Mouse (Mus musculus) ES-Bruce4 (cell line): ENCODE results near the gene Grk6. TPM values are rescaled to one million over a fixed set of nuclear protein-coding genes. Genes with fewer than 3 reads are reported as not detected.

Source experiments
- H3K27ac ChIP-seq: 2 replicates; pipeline ENCODE4 v1.5.1; 2012; ENCODE audit warnings: low read length, inconsistent platforms; ENCODE audit not compliant: insufficient read depth
- H3K27me3 ChIP-seq: 2 replicates; pipeline ENCODE4 v1.6.1; 2012; ENCODE audit warnings: mild to moderate bottlenecking, low read length, inconsistent platforms; ENCODE audit not compliant: control insufficient read depth, poor library complexity, insufficient read depth, severe bottlenecking
- H3K36me3 ChIP-seq: 2 replicates; pipeline ENCODE4 v1.6.1; 2012; ENCODE audit warnings: inconsistent platforms, mild to moderate bottlenecking, low read length, moderate library complexity; ENCODE audit not compliant: control insufficient read depth, poor library complexity, insufficient read depth, severe bottlenecking
- H3K4me1 ChIP-seq: one replicate; pipeline ENCODE4 v1.8.1; 2011; ENCODE audit warnings: low read length; ENCODE audit not compliant: control insufficient read depth, insufficient read depth
- H3K4me3 ChIP-seq: 2 replicates; pipeline ENCODE4 v1.5.1; 2011; ENCODE audit warnings: low read depth, mild to moderate bottlenecking, low read length
- H3K9ac ChIP-seq: 2 replicates; pipeline ENCODE4 v1.6.1; 2012; ENCODE audit warnings: low read depth, mild to moderate bottlenecking, inconsistent platforms; ENCODE audit not compliant: poor library complexity, severe bottlenecking
- H3K9me3 ChIP-seq: replicated peaks from 2 replicates; pipeline ENCODE4 v1.6.1; 2012; ENCODE audit warnings: mild to moderate bottlenecking, low read length, inconsistent platforms; ENCODE audit not compliant: control insufficient read depth, poor library complexity, insufficient read depth, severe bottlenecking
- CTCF ChIP-seq: IDR thresholded peaks from one replicate; pipeline ENCODE4 v1.8.1; 2011; ENCODE audit warnings: low read depth, low read length
- EP300 ChIP-seq: IDR thresholded peaks from 2 replicates; pipeline ENCODE4 v1.6.1; 2011; ENCODE audit warnings: low read depth, low read length; ENCODE audit not compliant: insufficient read depth
- POLR2A ChIP-seq: IDR thresholded peaks from one replicate; pipeline ENCODE4 v1.8.1; 2011; ENCODE audit warnings: low read length; ENCODE audit not compliant: insufficient read depth
- polyA plus RNA-seq: library from polyadenylated mRNA; stranded (reverse); fragments of >200 nt; gene quantifications from 2 replicates; pipeline ENCODE4 v1.2.4, GENCODE M21; 2011; ENCODE audit warnings: low read depth; ENCODE audit not compliant: missing spikeins, insufficient read depth, insufficient read length

Grk6 gene
- polyA plus RNA-seq, 1 experiment, result 58.2 TPM

DNA sequence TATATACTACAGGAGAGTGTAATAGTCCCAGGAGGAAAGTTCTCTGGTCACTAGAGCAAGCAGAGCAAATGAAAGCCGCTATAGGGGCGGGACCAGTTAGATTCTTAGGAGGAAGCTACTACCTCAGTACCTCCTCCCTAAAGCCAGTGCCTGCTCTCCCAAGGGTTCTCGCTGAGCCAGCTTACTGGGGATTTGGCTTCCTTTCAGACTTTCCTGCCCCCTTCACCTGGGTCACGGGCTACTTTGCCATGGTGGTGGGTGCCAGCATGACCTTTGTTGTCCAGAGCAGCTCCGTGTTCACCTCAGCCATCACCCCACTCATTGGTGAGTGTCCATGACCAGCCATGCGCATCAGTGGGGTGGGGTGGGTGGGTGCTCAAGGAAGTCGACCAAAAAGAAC, 33.0 kb upstream of the Grk6 start:
- Histone ChIP-seq H3K27ac (no peak overlapping the region), H3K4me3 (no peak overlapping the region), H3K9ac (no peak overlapping the region), H3K9me3 (no peaks in the 10 kb centered on the region), H3K4me1 (no peaks in the 10 kb centered on the region), H3K27me3 (no peaks in the 10 kb centered on the region), H3K36me3 (no peaks in the 10 kb centered on the region)
- TF ChIP-seq POLR2A (no peak), EP300 (no peak), CTCF (no peak)

- Histone ChIP-seq H3K27ac (no peak overlapping the region), H3K4me1 (no peaks in the 10 kb centered on the region), H3K9me3 (no peaks in the 10 kb centered on the region), H3K9ac (no peak overlapping the region), H3K27me3 (no peaks in the 10 kb centered on the region), H3K4me3 (no peak overlapping the region), H3K36me3 (no peaks in the 10 kb centered on the region)
- TF ChIP-seq CTCF (no peak), POLR2A (no peak), EP300 (no peak)
Measured at GRCm38 (mm10) chr13:55412643-55413307, 32.1 kb upstream of the Grk6 start.

DNA sequence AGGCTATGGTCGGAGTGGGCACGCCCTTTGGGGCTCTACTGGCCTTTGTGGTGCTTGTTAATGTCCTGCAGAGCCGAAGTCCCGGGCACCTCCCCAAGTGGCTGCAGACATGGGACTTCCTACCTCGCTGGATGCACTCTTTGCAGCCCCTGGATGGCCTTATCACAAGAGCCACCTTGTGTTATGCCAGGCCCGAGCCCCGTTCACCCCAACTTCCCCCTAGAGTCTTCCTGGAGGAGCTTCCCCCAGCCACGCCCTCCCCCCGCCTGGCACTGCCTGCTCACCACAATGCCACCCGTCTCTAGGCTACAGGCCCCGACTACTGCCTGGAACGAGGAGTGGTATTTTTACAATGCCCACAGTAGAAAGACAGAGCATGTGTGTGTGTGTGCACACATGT, 31.5 kb upstream of the Grk6 start:
- Histone ChIP-seq H3K27me3 (no peaks in the 10 kb centered on the region), H3K9ac (no peak overlapping the region), H3K4me1 (no peaks in the 10 kb centered on the region), H3K36me3 (no peaks in the 10 kb centered on the region), H3K27ac (no peak overlapping the region), H3K4me3 (no peak overlapping the region), H3K9me3 (no peaks in the 10 kb centered on the region)
- no peak for TF ChIP-seq POLR2A
- no peak for TF ChIP-seq EP300
- TF ChIP-seq CTCF, result no peak

- H3K4me3 ChIP-seq, result peak within 1 kb of the TSS; percentile 53
- H3K4me1 ChIP-seq, result no peaks in the 10 kb centered on the region
- TF ChIP-seq CTCF (no peak), EP300 (no peak), POLR2A (no peak)
- no peaks in the 10 kb centered on the region for H3K36me3 ChIP-seq
- no peaks in the 10 kb centered on the region for H3K27me3 ChIP-seq
- no peak within 1 kb of the TSS for H3K27ac ChIP-seq
- H3K9me3 ChIP-seq, result no peaks in the 10 kb centered on the region
- no peak within 1 kb of the TSS for H3K9ac ChIP-seq
Measured at GRCm38 (mm10) chr13:55414743-55415380, 30.0 kb upstream of the Grk6 start, which contains the start of gene Pfn3. Gene Pfn3 (minus strand): TSS chr13:55415232.

DNA sequence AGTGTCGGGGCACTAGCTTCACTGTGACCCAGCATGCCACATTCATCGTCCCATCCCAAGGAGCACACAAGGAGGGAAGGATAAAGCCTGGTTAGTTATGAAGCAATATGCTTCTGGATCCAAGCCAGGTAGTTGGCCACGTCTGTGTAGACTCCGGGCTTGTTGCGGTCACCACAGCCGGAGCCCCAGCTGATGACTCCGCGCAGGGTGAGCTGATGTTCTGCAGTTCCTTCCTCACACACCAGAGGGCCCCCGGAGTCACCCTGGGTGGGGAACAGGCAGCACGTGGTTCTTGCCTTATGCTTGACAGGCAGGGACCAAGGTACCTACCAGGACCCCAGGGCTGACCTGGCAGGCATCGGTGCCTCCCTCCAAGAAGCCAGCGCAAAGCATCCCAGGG, 26.9 kb upstream of the Grk6 start:
- Histone ChIP-seq H3K4me3 (no peak overlapping the region), H3K9ac (no peak overlapping the region), H3K27ac (no peak overlapping the region), H3K27me3 (no peaks in the 10 kb centered on the region), H3K9me3 (no peaks in the 10 kb centered on the region), H3K36me3 (no peaks in the 10 kb centered on the region), H3K4me1 (no peaks in the 10 kb centered on the region)
- TF ChIP-seq EP300 (no peak), CTCF (peak; percentile 59)

- Histone ChIP-seq H3K36me3 (no peaks in the 10 kb centered on the region), H3K4me3 (no peak overlapping the region), H3K27me3 (no peaks in the 10 kb centered on the region), H3K4me1 (no peaks in the 10 kb centered on the region), H3K9me3 (no peaks in the 10 kb centered on the region), H3K9ac (no peak overlapping the region), H3K27ac (no peak overlapping the region)
- TF ChIP-seq POLR2A (no peak), EP300 (no peak), CTCF (no peak)
Measured at GRCm38 (mm10) chr13:55419142-55419541, 25.7 kb upstream of the Grk6 start.
